Mouse (Mus musculus) neural tube, embryonic 13.5 days (tissue): ENCODE data around the gene Idh3a. TPM values are rescaled to one million over a fixed set of nuclear protein-coding genes. Genes with fewer than 3 reads are reported as not detected.

Source experiments
- polyA plus RNA-seq: library from polyadenylated mRNA; unstranded; fragments of >200 nt; fragmentation: Nextera tagmentation; extraction: Ambion mirVana; gene quantifications from 2 replicates; pipeline ENCODE4 v1.2.1, GENCODE M21; 2015

Gene Idh3a
- polyA plus RNA-seq, 1 experiment from 2014 or later, result 122 TPM

Other genes starting within 250 kb of the Idh3a start
- 43.7 and 48.2 TPM in 2 replicates for gene Dmxl2, start 84.7 kb upstream of the Idh3a start, polyA plus RNA-seq
- gene Sh2d7, start 47.4 kb upstream of the Idh3a start, polyA plus RNA-seq, result not detected in 2 replicates
- gene Cib2, start 26.1 kb upstream of the Idh3a start, polyA plus RNA-seq, result 45.9 and 46.2 TPM in 2 replicates
- gene Acsbg1, start 75.5 kb downstream of the Idh3a start, polyA plus RNA-seq, result 17.0 TPM in 2 replicates
- 3.9 and 6.0 TPM in 2 replicates for gene Dnaja4, start 112.5 kb downstream of the Idh3a start, polyA plus RNA-seq
- gene Wdr61, start 148.2 kb downstream of the Idh3a start, polyA plus RNA-seq, result 94.3 and 96.3 TPM in 2 replicates
- 578 and 623 TPM in 2 replicates for gene Crabp1, start 178.4 kb downstream of the Idh3a start, polyA plus RNA-seq